Mouse (Mus musculus): Measurements from ENCODE around the gene Kantr.

Kantr gene

GRCm38 (mm10) chrX:152279384-152279783 lies 47.9 kb downstream of the Kantr start:
- DNase-seq = no peak

GRCm38 (mm10) chrX:152271189-152271588 lies 56.1 kb downstream of the Kantr start:
- DNase-seq = peak in 1 of 2 experiments; percentile 8

Measured in cerebellum, postnatal 10 days (tissue).